Mouse (Mus musculus): ENCODE results near the gene Fancd2.

DNA sequence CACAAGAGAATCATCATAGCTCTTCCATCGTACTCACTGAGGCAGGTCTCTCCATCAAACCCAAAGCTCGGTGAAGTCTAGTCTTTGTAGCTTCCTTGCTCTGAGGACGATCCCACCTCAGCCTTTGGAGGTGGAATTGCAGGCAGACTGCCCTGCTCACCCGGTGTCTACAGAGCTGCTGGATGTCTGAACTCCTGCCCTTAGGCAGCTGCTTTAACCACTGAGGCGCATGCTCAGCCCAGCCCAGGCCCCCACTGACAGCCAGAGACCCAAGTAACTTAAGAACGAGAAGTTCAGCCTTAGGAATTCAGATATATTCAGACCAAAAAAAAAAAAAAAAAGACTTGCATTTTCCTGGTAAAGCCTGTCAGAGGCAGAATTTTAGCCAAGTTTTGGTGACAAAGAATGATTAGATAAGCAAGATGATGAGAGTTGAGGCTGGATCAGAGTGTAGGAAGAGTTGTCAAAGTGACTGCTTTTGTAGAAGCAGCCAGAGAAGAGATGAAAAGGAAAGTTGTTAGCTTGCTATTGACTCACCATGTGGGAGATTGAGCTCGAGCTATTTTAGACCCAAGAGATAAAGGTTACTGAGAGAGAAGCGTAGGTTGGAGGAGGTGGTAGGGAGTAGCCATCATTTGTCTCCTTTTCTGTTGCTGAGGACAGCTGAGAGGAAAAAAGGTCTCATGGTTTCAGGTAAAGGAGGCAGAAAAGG is 80.9 kb downstream of the Fancd2 start:
- TF ChIP-seq CTCF (conservative IDR thresholded peaks at IDR 0.05; ENCODE audit: low read length) = no peak
- no peak for TF ChIP-seq POU5F1 (IDR thresholded peaks at IDR 0.05; ENCODE audit: borderline replicate concordance, low read length)
- no peak for TF ChIP-seq NANOG (IDR thresholded peaks at IDR 0.05; ENCODE audit: borderline replicate concordance, low read length)
